Mouse (Mus musculus) cerebellum, adult 11-12 months (tissue): ENCODE results near the gene Pip5k1c.

ENCODE experiments used
- DNase-seq: peaks from one replicate; pipeline ENCODE4 v3.0.0; 2022

Pip5k1c gene

GRCm38 (mm10) chr10:81284719-81285118 is 8.0 kb upstream of the Pip5k1c start:
- peak; percentile 55 for DNase-seq

- DNase-seq, result peak; percentile 76
Measured at GRCm38 (mm10) chr10:81285694-81286450, 6.9 kb upstream of the Pip5k1c start.

- no peak for DNase-seq
Measured at GRCm38 (mm10) chr10:81286586-81286985, 6.2 kb upstream of the Pip5k1c start.

DNA sequence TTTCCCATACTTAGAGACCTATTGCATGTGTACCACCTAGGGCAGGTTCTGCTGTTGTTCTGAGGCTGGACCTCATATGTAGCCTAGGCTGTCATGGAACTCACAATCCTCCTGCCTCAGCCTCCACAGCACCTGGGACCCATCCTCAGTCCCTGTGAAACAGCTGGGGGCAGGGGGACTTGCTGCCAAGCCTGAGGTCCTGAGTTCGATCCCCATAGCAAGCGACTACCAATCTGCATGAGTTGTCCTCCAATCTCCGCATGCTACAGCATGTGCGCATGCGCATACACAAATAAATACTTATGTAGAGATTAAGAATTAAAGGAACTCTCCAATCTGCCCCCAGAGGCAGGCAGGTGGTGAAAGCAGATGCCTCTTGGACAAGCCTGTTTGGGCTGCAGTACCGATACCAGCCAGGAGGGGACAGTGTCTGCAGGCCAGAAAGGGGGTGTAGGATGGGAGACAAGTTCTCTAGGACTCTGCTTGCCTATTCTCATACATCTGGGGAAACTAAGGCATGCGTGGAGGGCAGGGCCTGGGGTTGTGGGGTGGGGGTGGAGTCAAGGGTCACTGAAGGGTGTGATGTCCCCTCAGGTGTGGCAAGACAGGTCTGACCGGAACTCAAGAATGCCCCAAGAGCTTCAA is 5.1 kb upstream of the Pip5k1c start:
- DNase-seq, result peak; percentile 69

DNA sequence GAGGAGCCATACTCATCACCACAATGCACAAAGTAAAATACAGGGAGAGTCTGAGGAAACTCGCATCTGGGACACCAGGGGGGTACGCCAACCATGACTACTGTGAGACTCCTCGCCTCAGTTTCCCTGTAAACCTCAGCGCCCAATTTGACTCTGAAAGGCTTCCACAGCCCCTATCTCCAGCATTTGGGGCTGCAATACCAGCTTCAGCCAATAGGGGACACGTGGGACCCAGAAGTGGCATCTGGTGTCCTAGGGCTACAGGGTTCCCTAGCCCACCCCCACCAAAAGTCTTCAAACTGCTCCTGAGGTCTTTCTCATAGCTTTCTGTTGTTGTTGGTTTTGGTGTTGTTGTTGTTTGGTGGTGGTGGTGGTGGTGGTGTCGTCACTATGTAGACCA is 4.2 kb upstream of the Pip5k1c start:
- DNase-seq, result peak; percentile 57

GRCm38 (mm10) chr10:81289278-81289677 is 3.5 kb upstream of the Pip5k1c start:
- DNase-seq, result peak; percentile 77

GRCm38 (mm10) chr10:81289811-81290210 is 3.0 kb upstream of the Pip5k1c start:
- DNase-seq, result peak; percentile 62

DNA sequence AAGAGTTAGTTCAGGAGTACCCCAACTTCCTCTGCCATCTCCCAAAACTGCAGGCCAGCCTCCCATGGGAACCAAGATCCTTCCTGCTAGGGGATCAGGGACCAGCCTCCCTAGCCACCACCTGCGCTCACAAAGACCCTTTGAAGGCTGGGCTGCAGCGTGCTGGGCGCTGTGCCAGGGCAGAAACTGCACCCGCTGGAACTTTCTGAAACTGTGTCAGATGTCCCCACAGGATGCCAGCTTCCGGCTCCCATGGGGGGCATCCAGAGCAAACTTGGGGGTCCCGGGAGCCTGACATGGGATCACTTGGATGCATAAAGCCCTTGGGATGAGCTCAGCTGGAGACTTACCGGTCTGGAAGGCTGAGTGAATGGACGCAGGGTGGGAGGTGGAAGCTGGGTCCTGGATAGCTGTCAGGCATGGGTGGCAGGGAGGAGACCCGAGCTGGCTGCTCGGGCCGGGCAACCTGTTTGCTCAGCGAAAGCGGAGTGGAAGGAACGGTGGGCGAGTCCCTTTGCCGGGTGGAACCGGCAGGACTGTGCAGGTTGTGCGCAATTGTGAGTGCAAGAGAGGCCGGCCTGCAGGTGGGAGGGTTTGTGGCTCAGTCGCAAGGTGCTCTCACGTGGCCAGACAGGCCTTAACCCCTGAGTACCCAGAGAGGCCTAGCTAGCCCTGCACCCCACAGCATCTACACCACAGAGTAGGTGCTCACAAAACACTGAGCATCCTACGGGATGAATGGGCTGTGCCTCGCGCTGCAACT is 1.9 kb upstream of the Pip5k1c start:
- DNase-seq, result peak; percentile 74

DNA sequence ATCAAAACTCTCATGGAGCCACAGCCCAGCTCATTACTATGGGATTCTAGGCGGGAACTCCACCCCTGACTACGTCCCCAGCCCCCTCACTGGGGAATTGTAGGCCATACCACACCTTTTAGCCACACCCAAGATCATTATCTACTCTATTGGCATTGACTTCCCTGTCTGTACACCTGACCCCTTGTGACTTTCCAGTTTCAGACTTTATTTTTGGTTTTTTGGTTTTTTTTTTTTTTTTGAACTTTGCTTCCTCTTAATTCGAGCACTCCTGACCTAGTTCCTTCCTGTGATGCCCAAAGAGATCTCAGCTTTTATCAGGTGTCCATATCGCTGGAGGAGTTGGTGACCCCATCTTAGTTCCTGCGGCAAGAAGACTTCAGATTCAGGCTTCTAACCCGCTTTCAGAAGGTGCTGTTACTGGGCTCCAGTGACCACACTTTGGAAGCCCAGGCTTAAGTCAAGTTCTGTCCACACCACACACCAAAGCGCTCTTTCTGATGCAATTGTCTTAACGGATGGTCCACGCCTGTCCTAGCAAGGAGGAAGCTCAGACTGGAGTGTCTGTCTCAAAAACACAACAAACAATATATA is 1.2 kb upstream of the Pip5k1c start, which contains the start of gene Tjp3:
TSS of gene Tjp3 (minus strand) at position 71 of the 594 bp plus-strand sequence.
- peak; percentile 58 for DNase-seq

DNA sequence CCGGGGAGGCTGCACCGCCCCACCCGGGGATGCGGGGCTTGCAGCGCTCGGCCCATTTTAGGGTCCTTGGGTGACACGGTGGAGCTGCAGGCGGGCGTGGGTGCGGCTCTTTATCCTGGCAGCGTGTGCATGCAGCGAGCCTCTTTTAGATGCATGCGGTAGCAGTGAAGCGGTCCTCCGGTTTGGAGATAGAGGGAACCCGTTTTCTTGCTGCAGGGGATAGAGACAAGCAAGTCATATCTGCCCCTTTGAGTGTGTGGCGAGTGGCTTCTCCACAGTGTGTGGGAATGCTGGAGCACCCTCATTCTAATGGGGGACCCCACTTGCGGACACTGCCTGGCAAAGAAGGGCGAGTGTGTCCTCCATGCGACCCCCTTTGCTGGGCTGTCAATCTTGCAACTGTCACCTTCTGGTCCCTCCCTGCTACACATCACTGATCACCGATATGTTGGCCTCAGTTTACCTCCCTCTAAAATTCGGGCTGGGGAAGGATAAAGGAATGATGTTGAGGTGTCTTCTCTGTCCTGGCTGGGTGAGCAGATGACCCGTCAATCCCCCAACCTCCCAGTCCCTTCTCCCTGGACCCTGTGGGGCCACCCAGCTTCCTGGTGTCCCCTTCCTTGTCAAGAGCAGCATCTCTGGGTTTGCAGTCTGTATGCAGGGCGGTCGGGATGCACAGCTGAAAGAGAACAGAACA is 719 bp downstream of the Pip5k1c start:
- DNase-seq, result no peak

- DNase-seq, result peak; percentile 92
Measured at GRCm38 (mm10) chr10:81294442-81294841, 1.7 kb downstream of the Pip5k1c start.

DNA sequence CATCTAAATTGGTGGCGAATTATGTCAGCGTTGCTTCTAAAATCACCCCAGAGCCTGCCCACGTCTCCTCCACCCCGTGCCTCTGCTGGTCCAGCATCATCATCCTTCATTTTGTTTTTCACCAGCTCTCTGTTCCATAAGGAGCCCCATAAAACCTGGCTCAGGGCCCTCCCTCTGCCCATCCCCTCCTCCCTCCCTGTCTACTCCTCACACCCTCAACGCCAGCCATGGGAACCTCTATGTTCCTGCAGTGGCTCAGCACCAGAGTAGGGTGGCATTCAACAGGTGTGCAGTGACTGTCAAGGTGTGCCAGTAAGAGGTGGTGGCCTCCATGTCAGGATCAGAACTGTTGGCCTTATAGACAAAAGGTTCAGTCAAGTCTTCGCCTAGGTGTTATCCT is 2.4 kb downstream of the Pip5k1c start:
- DNase-seq, result peak; percentile 75

- peak; percentile 42 for DNase-seq
Measured at GRCm38 (mm10) chr10:81297246-81297645, 4.5 kb downstream of the Pip5k1c start.

GRCm38 (mm10) chr10:81297845-81298244 is 5.1 kb downstream of the Pip5k1c start:
- DNase-seq, result peak; percentile 54

DNA sequence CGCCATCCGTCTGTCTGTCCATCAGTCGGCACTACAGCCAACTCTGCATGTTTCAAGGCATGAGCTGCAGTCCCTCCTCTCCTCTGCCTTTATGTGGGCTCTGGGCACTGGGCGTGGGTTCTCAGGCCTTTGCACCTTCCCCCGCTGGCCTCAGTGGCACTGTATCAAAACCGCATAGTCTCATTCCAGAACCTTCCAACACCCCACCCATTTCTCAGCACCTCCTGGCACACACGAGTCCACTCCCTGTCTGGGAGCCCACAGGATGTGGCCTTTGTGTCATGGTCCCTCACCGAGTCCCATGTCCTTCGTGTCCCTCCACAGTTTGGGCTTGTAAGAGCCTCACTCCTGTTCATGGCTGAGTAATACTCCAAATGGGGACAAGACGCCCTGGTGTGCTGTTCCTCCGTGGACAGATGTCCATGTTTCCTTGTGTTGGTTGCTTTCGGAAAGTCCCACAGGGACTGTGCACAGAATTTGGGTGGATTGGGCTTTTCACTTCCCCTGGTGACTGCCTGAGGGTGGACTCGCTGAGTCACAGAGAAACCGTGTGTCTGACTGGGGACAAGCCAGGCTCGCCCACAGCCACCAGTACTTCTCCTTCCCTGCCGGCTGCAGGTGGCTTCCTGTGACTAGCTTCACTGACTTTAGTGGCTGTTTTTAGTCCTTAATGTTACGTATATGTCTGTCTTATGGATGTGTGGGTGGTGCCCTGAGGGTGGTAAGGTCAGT is 5.8 kb downstream of the Pip5k1c start:
- DNase-seq, result peak; percentile 55

- DNase-seq, result peak; percentile 56
Measured at GRCm38 (mm10) chr10:81299585-81300351, 7.0 kb downstream of the Pip5k1c start.

DNA sequence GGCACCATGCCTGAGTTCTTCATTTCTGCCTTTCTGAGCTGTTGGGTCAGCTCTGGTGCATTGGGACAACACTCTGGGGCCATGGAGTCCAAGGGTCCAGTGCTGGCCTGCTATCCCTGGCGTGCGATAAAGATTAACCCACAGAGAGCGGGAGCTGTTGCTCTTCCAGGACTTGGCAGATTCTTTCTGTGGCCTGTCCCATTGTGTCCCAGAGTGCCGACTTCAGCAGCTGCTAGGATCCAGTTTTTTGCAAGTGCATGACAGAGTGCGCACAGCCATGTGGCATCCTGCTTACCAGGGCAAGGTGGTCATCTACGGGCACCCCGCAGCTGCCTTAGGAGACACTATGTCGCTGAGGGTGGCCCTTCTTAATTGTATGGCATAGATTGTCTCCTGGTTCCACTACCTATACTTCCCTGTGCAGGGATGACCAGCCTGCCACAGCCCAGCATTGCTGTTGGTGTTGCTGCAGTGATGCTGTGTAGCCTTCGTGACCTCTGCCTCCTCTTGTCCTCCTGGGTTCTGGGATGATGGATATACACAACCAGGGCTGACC is 7.7 kb downstream of the Pip5k1c start:
- no peak for DNase-seq

DNA sequence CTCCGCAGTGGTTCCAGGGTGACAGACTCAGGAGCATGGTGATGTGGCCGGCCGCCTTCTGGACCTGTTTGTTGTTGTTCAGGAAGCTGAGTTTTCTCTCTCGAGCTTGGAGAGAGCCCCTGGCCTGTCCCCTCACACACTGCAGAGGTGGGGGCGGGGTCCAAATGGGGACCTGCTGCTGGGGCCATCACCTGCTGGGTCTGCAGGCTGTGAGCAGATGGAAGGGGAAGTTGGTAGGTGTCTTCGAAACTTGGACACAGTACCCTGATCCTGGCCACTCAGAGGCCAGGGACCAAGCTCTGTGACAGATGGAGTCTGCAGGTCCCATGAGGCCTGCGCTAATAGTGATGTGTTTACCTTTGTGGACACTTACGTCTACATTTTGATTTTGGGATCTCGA is 8.6 kb downstream of the Pip5k1c start:
- peak; percentile 88 for DNase-seq

GRCm38 (mm10) chr10:81302288-81302687 is 9.5 kb downstream of the Pip5k1c start:
- DNase-seq, result no peak

- peak; percentile 61 for DNase-seq
Measured at GRCm38 (mm10) chr10:81302781-81303218, 10.0 kb downstream of the Pip5k1c start.

GRCm38 (mm10) chr10:81303258-81303657 is 10.5 kb downstream of the Pip5k1c start:
- peak; percentile 60 for DNase-seq
